Mouse (Mus musculus) C2C12 (cell line): ENCODE measurements around the gene Col11a2. TPM values are rescaled to one million over a fixed set of nuclear protein-coding genes. Genes with fewer than 3 reads are reported as not detected.

Experiments
- H3K27me3 ChIP-seq: one replicate; pipeline ENCODE4 v1.6.1; 2011; ENCODE audit not compliant: control insufficient read depth, insufficient read depth, insufficient read length
- H3K36me3 ChIP-seq: one replicate; pipeline ENCODE4 v1.6.1; 2011; ENCODE audit not compliant: control insufficient read depth, insufficient read depth
- H3K4me3 ChIP-seq: one replicate; pipeline ENCODE4 v1.5.1; 2011; ENCODE audit warnings: mild to moderate bottlenecking, control low read depth; ENCODE audit not compliant: poor library complexity, insufficient read depth, severe bottlenecking
- H3K79me2 ChIP-seq: one replicate; pipeline ENCODE4 v1.6.1; 2011; ENCODE audit not compliant: control insufficient read depth, insufficient read depth
- H3K79me3 ChIP-seq: one replicate; pipeline ENCODE4 v1.6.1; 2011; ENCODE audit warnings: low read depth, control low read depth
- H3ac ChIP-seq: one replicate; pipeline ENCODE3; 2011; ENCODE audit warnings: low read depth; ENCODE audit not compliant: control insufficient read depth, insufficient read length
- CEBPB ChIP-seq: IDR thresholded peaks from one replicate; pipeline ENCODE4 v1.6.1; 2011; ENCODE audit warnings: low read depth, mild to moderate bottlenecking, control low read depth, moderate library complexity
- CTCF ChIP-seq: IDR thresholded peaks from one replicate; pipeline ENCODE4 v1.5.1; 2011; ENCODE audit not compliant: control insufficient read depth, insufficient read depth, insufficient read length
- FOSL1 ChIP-seq: IDR thresholded peaks from one replicate; pipeline ENCODE4 v1.8.0; 2011; ENCODE audit warnings: mild to moderate bottlenecking, low read length; ENCODE audit not compliant: poor library complexity, insufficient read depth, severe bottlenecking
- MAX ChIP-seq: IDR thresholded peaks from one replicate; pipeline ENCODE4 v1.6.1; 2011; ENCODE audit warnings: mild to moderate bottlenecking, control low read depth
- MYOD1 ChIP-seq: IDR thresholded peaks from one replicate; pipeline ENCODE4 v1.6.1; 2011; ENCODE audit warnings: low read depth; ENCODE audit not compliant: control insufficient read depth, insufficient read length
- MYOG ChIP-seq: IDR thresholded peaks from one replicate; pipeline ENCODE4 v1.6.1; 2011; ENCODE audit not compliant: control insufficient read depth, insufficient read length; ENCODE audit errors: extremely low read depth
- USF1 ChIP-seq: IDR thresholded peaks from one replicate; pipeline ENCODE4 v1.6.1; 2011; ENCODE audit warnings: low read depth, mild to moderate bottlenecking, control low read depth, moderate library complexity
- polyA plus RNA-seq: library from polyadenylated mRNA; unstranded; fragments of >200 nt; fragmentation: generic; extraction: Trizol; gene quantifications from one replicate; pipeline ENCODE4 v1.2.1, GENCODE M21; 2012; ENCODE audit warnings: missing spikeins

Col11a2 gene
- polyA plus RNA-seq, 1 experiment, result 0.77 TPM

DNA sequence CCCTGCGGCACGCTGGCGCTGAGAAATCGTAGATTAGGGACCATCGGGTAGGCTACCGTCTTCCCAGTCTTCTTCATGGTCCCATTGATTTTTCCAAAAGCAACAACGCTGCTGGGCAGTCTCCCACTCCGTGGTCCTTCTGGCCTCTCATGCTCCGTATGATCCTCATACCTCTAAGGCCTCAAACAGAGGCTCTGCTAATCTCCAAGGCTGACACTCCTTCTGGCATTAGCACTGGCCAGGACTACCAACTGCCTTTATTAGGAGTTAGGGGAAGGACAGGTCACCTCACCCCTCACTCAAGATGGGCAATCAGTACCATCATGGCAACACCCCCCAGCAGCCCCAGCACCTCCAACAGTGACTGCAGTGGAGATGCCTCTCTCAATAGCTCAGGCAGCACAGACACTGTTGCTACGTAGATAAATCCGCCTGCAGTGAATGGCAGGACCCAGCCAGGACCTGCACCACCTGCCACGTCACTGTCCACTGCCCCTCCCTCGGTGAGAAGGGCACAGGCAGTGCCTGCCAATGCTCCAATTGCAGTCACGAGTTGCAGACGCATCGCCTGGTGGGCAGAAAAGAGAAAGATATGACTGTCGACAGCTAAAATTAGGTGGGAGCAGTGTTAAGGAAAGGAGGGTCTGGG, 10.6 kb upstream of the Col11a2 start:
- Histone ChIP-seq H3ac (no peak overlapping the region), H3K4me3 (no peak overlapping the region), H3K27me3 (no peaks in the 10 kb centered on the region), H3K36me3 (peaks cover 24% of the 10 kb centered on the region), H3K79me2 (peaks cover 48% of the 10 kb centered on the region), H3K79me3 (peaks cover 32% of the 10 kb centered on the region)
- TF ChIP-seq MYOD1, result no peak
- TF ChIP-seq MAX, result no peak
- no peak for TF ChIP-seq CTCF
- no peak for TF ChIP-seq MYOG
- TF ChIP-seq FOSL1, result no peak
- TF ChIP-seq CEBPB, result no peak

DNA sequence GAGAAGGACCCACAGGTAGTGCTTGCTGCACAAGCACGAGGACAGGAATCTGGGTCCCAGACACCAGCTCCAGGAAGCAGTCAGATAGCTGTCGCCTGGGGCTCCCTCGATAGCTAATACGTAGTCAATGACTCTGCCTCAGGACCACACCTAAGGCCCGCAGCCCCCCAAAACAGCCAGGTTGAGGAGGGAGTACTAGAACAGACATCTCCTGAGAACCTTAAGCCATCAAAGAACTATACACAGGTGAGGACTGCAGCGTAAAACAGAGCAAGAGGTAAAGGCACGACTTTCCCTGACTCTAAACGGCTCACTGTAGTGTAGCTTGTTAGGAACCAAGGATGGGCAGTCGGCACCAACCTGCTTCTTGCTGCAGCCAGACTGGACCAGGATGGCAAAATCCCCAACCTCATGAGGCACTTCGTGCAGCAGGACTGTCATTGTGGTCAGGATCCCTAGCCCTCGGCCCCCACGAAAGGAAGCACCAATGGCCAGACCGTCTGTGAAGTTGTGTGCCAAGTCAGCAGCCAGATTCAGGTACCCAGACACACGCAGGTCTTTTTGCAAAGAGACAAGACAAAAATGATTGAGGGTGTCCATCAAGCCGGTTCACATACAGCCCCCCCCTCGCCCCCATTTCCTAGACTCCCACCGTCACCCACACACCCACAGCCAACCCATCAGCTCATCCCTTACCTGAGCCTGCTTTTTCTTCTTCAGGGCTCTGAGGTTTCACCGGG, 9.9 kb upstream of the Col11a2 start:
- H3K79me3 ChIP-seq, result peaks cover 32% of the 10 kb centered on the region
- peaks cover 24% of the 10 kb centered on the region for H3K36me3 ChIP-seq
- H3ac ChIP-seq, result no peak overlapping the region
- peaks cover 54% of the 10 kb centered on the region for H3K79me2 ChIP-seq
- peak overlapping the region; percentile 96 for H3K4me3 ChIP-seq
- TF ChIP-seq USF1, result no peak
- TF ChIP-seq FOSL1, result no peak
- H3K27me3 ChIP-seq, result no peaks in the 10 kb centered on the region

DNA sequence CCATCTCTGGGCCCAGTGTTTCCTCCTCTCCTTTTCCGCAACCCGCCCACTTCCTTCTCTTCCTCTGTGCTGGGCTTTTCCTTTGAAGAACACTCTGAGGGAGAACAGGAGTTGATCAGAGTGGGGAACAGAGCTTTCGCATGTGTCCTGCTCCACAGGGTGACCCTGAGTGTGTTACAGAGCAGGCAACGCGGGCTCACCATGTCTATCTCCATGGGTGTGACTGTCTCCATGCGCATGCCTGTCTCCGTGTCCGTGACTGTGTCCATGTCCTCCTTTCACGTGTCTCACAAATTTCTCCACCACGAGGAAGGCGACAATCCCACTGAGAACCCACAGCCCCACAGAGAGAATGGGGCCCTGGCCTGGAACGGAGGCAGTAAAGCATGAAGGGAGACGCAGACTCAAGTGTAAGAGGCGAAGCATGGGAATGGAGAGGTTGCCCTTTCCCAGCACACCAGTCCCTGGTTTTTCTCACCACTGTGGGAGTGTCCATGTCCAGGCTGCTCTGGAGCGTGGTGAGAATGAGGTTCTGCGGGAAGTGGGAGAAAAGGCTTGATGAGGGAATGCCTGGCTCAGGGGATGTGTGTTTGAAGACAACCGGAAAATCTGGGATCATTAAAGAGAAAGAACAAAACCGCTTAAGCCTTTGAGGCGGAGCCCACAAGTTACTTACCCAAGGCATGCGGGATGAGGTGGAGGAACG, 9.2 kb upstream of the Col11a2 start:
- TF ChIP-seq USF1 (no peak), CEBPB (no peak), CTCF (no peak), FOSL1 (no peak), MYOD1 (no peak), MYOG (no peak), MAX (no peak)
- H3K36me3 ChIP-seq, result peaks cover 24% of the 10 kb centered on the region

DNA sequence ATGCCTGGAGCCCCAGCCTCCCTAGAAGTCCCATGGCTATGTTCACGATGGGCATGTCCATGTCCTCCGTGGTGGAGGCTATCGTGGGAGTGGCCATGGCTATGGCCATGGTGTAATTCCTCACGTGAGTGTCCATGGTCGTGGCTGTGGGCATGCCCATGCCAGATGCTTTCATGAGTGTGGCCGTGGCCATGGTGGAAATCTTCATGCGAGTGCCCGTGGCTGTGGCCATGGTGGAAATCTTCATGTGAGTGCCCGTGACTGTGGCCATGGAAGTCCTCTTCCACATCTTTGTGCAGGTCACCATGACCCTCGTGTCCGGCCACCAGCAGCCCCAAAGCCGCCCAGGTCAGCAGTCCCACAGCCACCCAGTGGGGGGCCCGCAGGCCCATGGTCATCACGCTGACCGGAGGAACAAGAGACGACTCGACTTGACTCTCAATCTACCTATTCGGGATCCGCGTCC, 8.3 kb upstream of the Col11a2 start:
- peak overlapping the region; percentile 96 for H3K4me3 ChIP-seq
- peak overlapping the region; percentile 97 for H3ac ChIP-seq
- H3K27me3 ChIP-seq, result no peaks in the 10 kb centered on the region
- peaks cover 32% of the 10 kb centered on the region for H3K79me3 ChIP-seq
- peaks cover 57% of the 10 kb centered on the region for H3K79me2 ChIP-seq
- no peak for TF ChIP-seq MAX
- TF ChIP-seq CTCF, result no peak
- TF ChIP-seq FOSL1, result no peak
- TF ChIP-seq CEBPB, result no peak
- no peak for TF ChIP-seq MYOG
- TF ChIP-seq USF1, result no peak
- TF ChIP-seq MYOD1, result no peak
- peaks cover 30% of the 10 kb centered on the region for H3K36me3 ChIP-seq

More for the DNA sequence above, 9.2 kb upstream of the Col11a2 start:
- peaks cover 32% of the 10 kb centered on the region for H3K79me3 ChIP-seq
- H3K79me2 ChIP-seq, result peaks cover 57% of the 10 kb centered on the region
- no peaks in the 10 kb centered on the region for H3K27me3 ChIP-seq
- peak overlapping the region; percentile 96 for H3K4me3 ChIP-seq
- H3ac ChIP-seq, result peak overlapping the region; percentile 97

DNA sequence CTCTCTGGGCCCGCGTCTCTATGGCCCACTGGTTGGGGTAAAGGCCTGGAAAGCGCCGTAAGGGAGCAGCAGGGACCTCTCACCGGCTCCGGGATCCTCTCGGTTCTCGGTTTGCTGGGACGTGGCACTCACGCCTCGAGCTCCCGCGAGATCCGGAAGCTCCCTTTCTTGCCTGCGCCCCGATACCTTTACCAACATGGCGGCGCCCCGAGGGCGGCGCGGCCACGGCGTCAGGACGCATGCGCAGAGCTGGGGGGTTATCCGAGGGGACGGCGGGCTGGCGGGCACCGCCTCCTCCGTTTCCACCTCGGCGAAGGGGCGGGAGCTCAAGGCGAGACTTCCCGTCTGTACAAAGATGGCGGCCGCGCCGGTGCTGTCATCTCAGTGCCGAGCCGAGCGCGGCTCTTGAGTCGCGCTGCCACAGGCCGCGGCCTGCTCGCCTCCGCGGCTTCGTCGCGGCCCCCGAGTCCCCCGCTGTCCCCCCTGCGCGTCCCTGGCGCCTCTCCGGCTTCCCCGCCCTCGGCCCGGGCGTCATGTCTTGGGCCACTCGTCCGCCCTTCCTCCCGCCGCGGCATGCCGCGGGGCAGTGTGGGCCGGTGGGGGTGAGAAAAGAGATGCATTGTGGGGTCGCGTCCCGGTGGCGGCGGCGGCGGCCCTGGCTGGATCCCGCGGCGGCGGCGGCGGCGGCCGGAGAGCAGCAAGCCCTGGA, 7.6 kb upstream of the Col11a2 start, which contains the start of the genes Slc39a7 and Rxrb:
TSS of gene Slc39a7 (minus strand) at position 218 of the 709 bp plus-strand sequence.
TSS of gene Rxrb (plus strand) at position 348 of the 709 bp plus-strand sequence.
- Histone ChIP-seq H3K27me3 (no peaks in the 10 kb centered on the region), H3K4me3 (peak within 1 kb of the TSS; percentile 96), H3ac (peak within 1 kb of the TSS; percentile 97), H3K79me3 (peaks cover 32% of the 10 kb centered on the region), H3K36me3 (peaks cover 37% of the 10 kb centered on the region), H3K79me2 (peaks cover 57% of the 10 kb centered on the region)
- TF ChIP-seq USF1, result no peak
- no peak for TF ChIP-seq MYOG
- no peak for TF ChIP-seq MAX
- TF ChIP-seq CEBPB, result no peak
- TF ChIP-seq CTCF, result no peak
- TF ChIP-seq FOSL1, result no peak
- TF ChIP-seq MYOD1, result no peak
